Mouse (Mus musculus): Measurements from ENCODE around the gene Galnt6. TPM values are rescaled to one million over a fixed set of nuclear protein-coding genes. Genes with fewer than 3 reads are reported as not detected.

Galnt6 gene
- total RNA-seq, 2 experiments from 2014 or later, result 0.47 to 0.69 TPM

GRCm38 (mm10) chr15:100700424-100700823, 28.8 kb downstream of the Galnt6 start:
- DNase-seq (ENCODE audit: extremely low spot score in 1 of 2, low spot score in 2 of 2), result no peak
- intact Hi-C loops (cut with DNase I), result no loop called here

- no peak for DNase-seq (ENCODE audit: extremely low spot score in 1 of 2, low spot score in 2 of 2)
- intact Hi-C loops (cut with DNase I), result no loop called here
Observed at GRCm38 (mm10) chr15:100699386-100699785, 29.8 kb downstream of the Galnt6 start.

GRCm38 (mm10) chr15:100698078-100698477, 31.1 kb downstream of the Galnt6 start:
- intact Hi-C loops (cut with DNase I), result no loop called here
- DNase-seq (ENCODE audit: extremely low spot score in 1 of 2, low spot score in 2 of 2), result no peak

GRCm38 (mm10) chr15:100694406-100694805, 34.8 kb downstream of the Galnt6 start:
- intact Hi-C loops (cut with DNase I), result no loop called here
- DNase-seq (ENCODE audit: extremely low spot score in 1 of 2, low spot score in 2 of 2), result no peak

GRCm38 (mm10) chr15:100691990-100692389, 37.2 kb downstream of the Galnt6 start:
- DNase-seq (ENCODE audit: extremely low spot score in 1 of 2, low spot score in 2 of 2), result no peak
- intact Hi-C loops (cut with DNase I), result no loop called here

- intact Hi-C loops (cut with DNase I), result loop anchor here (10.0 kb wide), 1 partner anchor 163 kb away; no protein-coding TSS in a partner anchor
Observed at GRCm38 (mm10) chr15:100687430-100687971, 41.7 kb downstream of the Galnt6 start, which contains the start of gene Cela1. Gene Cela1 (minus strand): TSS chr15:100687921.

GRCm38 (mm10) chr15:100686989-100687388, 42.2 kb downstream of the Galnt6 start:
- no peak for DNase-seq (ENCODE audit: extremely low spot score in 1 of 2, low spot score in 2 of 2)
- intact Hi-C loops (cut with DNase I), result loop anchor here (10.0 kb wide), 1 partner anchor 162 kb away; no protein-coding TSS in a partner anchor

More at GRCm38 (mm10) chr15:100687430-100687971, 41.7 kb downstream of the Galnt6 start, which contains the start of gene Cela1:
- no peak for DNase-seq (ENCODE audit: extremely low spot score in 1 of 2, low spot score in 2 of 2)

- intact Hi-C loops (cut with DNase I), result loop anchor here (10.0 kb wide), 1 partner anchor 162 kb away; no protein-coding TSS in a partner anchor
- DNase-seq (ENCODE audit: extremely low spot score in 1 of 2, low spot score in 2 of 2), result no peak
Observed at GRCm38 (mm10) chr15:100686434-100686833, 42.7 kb downstream of the Galnt6 start.

- intact Hi-C loops (cut with DNase I), result loop anchor here (10.0 kb wide), 1 partner anchor 161 kb away; no protein-coding TSS in a partner anchor
- DNase-seq (ENCODE audit: extremely low spot score in 1 of 2, low spot score in 2 of 2), result no peak
Observed at GRCm38 (mm10) chr15:100685849-100686248, 43.3 kb downstream of the Galnt6 start.

GRCm38 (mm10) chr15:100685255-100685654, 43.9 kb downstream of the Galnt6 start:
- no peak for DNase-seq (ENCODE audit: extremely low spot score in 1 of 2, low spot score in 2 of 2)

GRCm38 (mm10) chr15:100684450-100684849, 44.7 kb downstream of the Galnt6 start:
- intact Hi-C loops (cut with DNase I), result loop anchor here (5.0 to 10.0 kb wide), 3 partner anchors 67 to 217 kb away; partner anchors contain the start of genes Dazap2 and Letmd1

More at GRCm38 (mm10) chr15:100685255-100685654, 43.9 kb downstream of the Galnt6 start:
- intact Hi-C loops (cut with DNase I), result loop anchor here (10.0 kb wide), 1 partner anchor 160 kb away; no protein-coding TSS in a partner anchor

GRCm38 (mm10) chr15:100683041-100683440, 46.1 kb downstream of the Galnt6 start:
- peak; percentile 77 to 83 for DNase-seq (ENCODE audit: extremely low spot score in 1 of 2, low spot score in 2 of 2)
- intact Hi-C loops (cut with DNase I), result loop anchor here (5.0 to 10.0 kb wide), 3 partner anchors 66 to 216 kb away; partner anchors contain the start of genes Dazap2 and Letmd1

More at GRCm38 (mm10) chr15:100684450-100684849, 44.7 kb downstream of the Galnt6 start:
- DNase-seq (ENCODE audit: extremely low spot score in 1 of 2, low spot score in 2 of 2), result no peak

GRCm38 (mm10) chr15:100681770-100682169, 47.4 kb downstream of the Galnt6 start:
- intact Hi-C loops (cut with DNase I), result loop anchor here (5.0 to 10.0 kb wide), 3 partner anchors 64 to 214 kb away; partner anchors contain the start of genes Dazap2 and Letmd1
- no peak for DNase-seq (ENCODE audit: extremely low spot score in 1 of 2, low spot score in 2 of 2)

- intact Hi-C loops (cut with DNase I), result loop anchor here (5.0 to 10.0 kb wide), 3 partner anchors 63 to 213 kb away; partner anchors contain the start of genes Dazap2 and Letmd1
- no peak for DNase-seq (ENCODE audit: extremely low spot score in 1 of 2, low spot score in 2 of 2)
Observed at GRCm38 (mm10) chr15:100680381-100680780, 48.8 kb downstream of the Galnt6 start.

- intact Hi-C loops (cut with DNase I), result no loop called here
Observed at GRCm38 (mm10) chr15:100679005-100679404, 50.2 kb downstream of the Galnt6 start.

GRCm38 (mm10) chr15:100678581-100678980, 50.6 kb downstream of the Galnt6 start:
- intact Hi-C loops (cut with DNase I), result no loop called here
- DNase-seq (ENCODE audit: extremely low spot score in 1 of 2, low spot score in 2 of 2), result peak in 1 of 2 experiments; percentile 40

More at GRCm38 (mm10) chr15:100679005-100679404, 50.2 kb downstream of the Galnt6 start:
- DNase-seq (ENCODE audit: extremely low spot score in 1 of 2, low spot score in 2 of 2), result no peak

GRCm38 (mm10) chr15:100677675-100678074, 51.5 kb downstream of the Galnt6 start:
- DNase-seq (ENCODE audit: extremely low spot score in 1 of 2, low spot score in 2 of 2), result no peak
- intact Hi-C loops (cut with DNase I), result no loop called here

- no peak for DNase-seq (ENCODE audit: extremely low spot score in 1 of 2, low spot score in 2 of 2)
- intact Hi-C loops (cut with DNase I), result no loop called here
Observed at GRCm38 (mm10) chr15:100676521-100676920, 52.7 kb downstream of the Galnt6 start.

- intact Hi-C loops (cut with DNase I), result no loop called here
- DNase-seq (ENCODE audit: extremely low spot score in 1 of 2, low spot score in 2 of 2), result no peak
Observed at GRCm38 (mm10) chr15:100675486-100675885, 53.7 kb downstream of the Galnt6 start.

GRCm38 (mm10) chr15:100674566-100674965, 54.6 kb downstream of the Galnt6 start:
- intact Hi-C loops (cut with DNase I), result no loop called here
- no peak for DNase-seq (ENCODE audit: extremely low spot score in 1 of 2, low spot score in 2 of 2)

All from left cerebral cortex, postnatal 10 days (tissue).